Mouse (Mus musculus): ENCODE measurements around the gene Tceanc2. TPM values are rescaled to one million over a fixed set of nuclear protein-coding genes. Genes with fewer than 3 reads are reported as not detected.
"Not testable (repeated sequence)": the region's sequence is repeated elsewhere in the genome, so short reads cannot be mapped to it uniquely, and the experiment has no call there.

Gene Tceanc2
- polyA plus RNA-seq, 1 experiment from 2014 or later, result 16.8 TPM

- not testable (repeated sequence) for H3K4me3 ChIP-seq (ENCODE audit: control insufficient read depth in 1 of 2, insufficient read depth in 1 of 2, low read depth in 1 of 2, low read length in 2 of 2); H3K4me1 ChIP-seq (ENCODE audit: control insufficient read depth in 2 of 2, insufficient read depth in 2 of 2, low read length in 2 of 2); H3K9me3 ChIP-seq (ENCODE audit: control insufficient read depth, low read length); H3K9ac ChIP-seq (ENCODE audit: low read length); H3K36me3 ChIP-seq (ENCODE audit: control insufficient read depth, insufficient read depth, low read length); H3K27ac ChIP-seq (replicated peaks in 1 of 2; ENCODE audit: control insufficient read depth in 1 of 2, insufficient read depth in 1 of 2, low read depth in 2 of 2, low read length in 2 of 2); H3K27me3 ChIP-seq (ENCODE audit: control insufficient read depth, insufficient read depth, low read length); ATAC-seq (ENCODE audit: insufficient number of reproducible peaks, insufficient read depth, low FRiP score, low read depth); H3K4me2 ChIP-seq (ENCODE audit: low read length)
- 87% methylated on average over 6 of the region's 6 CpGs for WGBS
Observed at GRCm38 (mm10) chr4:107109181-107109580, 69.7 kb downstream of the Tceanc2 start.

- Histone ChIP-seq H3K9ac (ENCODE audit: low read length) (no peak overlapping the region), H3K36me3 (ENCODE audit: control insufficient read depth, insufficient read depth, low read length) (no peaks in the 10 kb centered on the region), H3K4me2 (ENCODE audit: low read length) (no peak overlapping the region), H3K27ac (replicated peaks in 1 of 2; ENCODE audit: control insufficient read depth in 1 of 2, insufficient read depth in 1 of 2, low read depth in 2 of 2, low read length in 2 of 2) (no peak overlapping the region), H3K4me1 (ENCODE audit: control insufficient read depth in 2 of 2, insufficient read depth in 2 of 2, low read length in 2 of 2) (peaks cover 0 to 3% of the 10 kb centered on the region in 2 experiments; a peak in 1 of 4 replicates), H3K9me3 (ENCODE audit: control insufficient read depth, low read length) (no peaks in the 10 kb centered on the region), H3K4me3 (ENCODE audit: control insufficient read depth in 1 of 2, insufficient read depth in 1 of 2, low read depth in 1 of 2, low read length in 2 of 2) (no peak overlapping the region), H3K27me3 (ENCODE audit: control insufficient read depth, insufficient read depth, low read length) (no peaks in the 10 kb centered on the region)
- no peak for ATAC-seq (ENCODE audit: insufficient number of reproducible peaks, insufficient read depth, low FRiP score, low read depth)
- 55% methylated on average over 13 of the region's 13 CpGs for WGBS
Observed at GRCm38 (mm10) chr4:107108291-107108731, 70.6 kb downstream of the Tceanc2 start.

- H3K4me1 ChIP-seq (ENCODE audit: control insufficient read depth in 2 of 2, insufficient read depth in 2 of 2, low read length in 2 of 2), result peaks cover 0 to 3% of the 10 kb centered on the region in 2 experiments; a peak in 1 of 4 replicates
- H3K27me3 ChIP-seq (ENCODE audit: control insufficient read depth, insufficient read depth, low read length), result no peaks in the 10 kb centered on the region
Observed at GRCm38 (mm10) chr4:107106777-107107176, 72.1 kb downstream of the Tceanc2 start.

GRCm38 (mm10) chr4:107102220-107102619 is 76.7 kb downstream of the Tceanc2 start:
- no peaks in the 10 kb centered on the region; a peak in 1 of 4 replicates for H3K4me1 ChIP-seq (ENCODE audit: control insufficient read depth in 2 of 2, insufficient read depth in 2 of 2, low read length in 2 of 2)
- H3K4me3 ChIP-seq (ENCODE audit: control insufficient read depth in 1 of 2, insufficient read depth in 1 of 2, low read depth in 1 of 2, low read length in 2 of 2), result no peak overlapping the region
- H3K27ac ChIP-seq (replicated peaks in 1 of 2; ENCODE audit: control insufficient read depth in 1 of 2, insufficient read depth in 1 of 2, low read depth in 2 of 2, low read length in 2 of 2), result no peak overlapping the region
- H3K4me2 ChIP-seq (ENCODE audit: low read length), result no peak overlapping the region
- H3K9ac ChIP-seq (ENCODE audit: low read length), result no peak overlapping the region
- no peaks in the 10 kb centered on the region for H3K9me3 ChIP-seq (ENCODE audit: control insufficient read depth, low read length)
- no peaks in the 10 kb centered on the region for H3K36me3 ChIP-seq (ENCODE audit: control insufficient read depth, insufficient read depth, low read length)
- WGBS, result 80% methylated on average over 8 of the region's 8 CpGs
- no peak for ATAC-seq (ENCODE audit: insufficient number of reproducible peaks, insufficient read depth, low FRiP score, low read depth)
- no peaks in the 10 kb centered on the region for H3K27me3 ChIP-seq (ENCODE audit: control insufficient read depth, insufficient read depth, low read length)

More at GRCm38 (mm10) chr4:107106777-107107176, 72.1 kb downstream of the Tceanc2 start:
- Histone ChIP-seq H3K4me3 (ENCODE audit: control insufficient read depth in 1 of 2, insufficient read depth in 1 of 2, low read depth in 1 of 2, low read length in 2 of 2) (no peak overlapping the region), H3K36me3 (ENCODE audit: control insufficient read depth, insufficient read depth, low read length) (no peaks in the 10 kb centered on the region), H3K4me2 (ENCODE audit: low read length) (no peak overlapping the region), H3K9ac (ENCODE audit: low read length) (no peak overlapping the region), H3K9me3 (ENCODE audit: control insufficient read depth, low read length) (no peaks in the 10 kb centered on the region), H3K27ac (replicated peaks in 1 of 2; ENCODE audit: control insufficient read depth in 1 of 2, insufficient read depth in 1 of 2, low read depth in 2 of 2, low read length in 2 of 2) (no peak overlapping the region)
- no peak for ATAC-seq (ENCODE audit: insufficient number of reproducible peaks, insufficient read depth, low FRiP score, low read depth)
- 88% methylated on average over 16 of the region's 16 CpGs for WGBS

GRCm38 (mm10) chr4:107098791-107099525 is 80.0 kb downstream of the Tceanc2 start:
- Histone ChIP-seq H3K36me3 (ENCODE audit: control insufficient read depth, insufficient read depth, low read length) (no peaks in the 10 kb centered on the region), H3K4me3 (ENCODE audit: control insufficient read depth in 1 of 2, insufficient read depth in 1 of 2, low read depth in 1 of 2, low read length in 2 of 2) (no peak overlapping the region), H3K27me3 (ENCODE audit: control insufficient read depth, insufficient read depth, low read length) (no peaks in the 10 kb centered on the region), H3K27ac (replicated peaks in 1 of 2; ENCODE audit: control insufficient read depth in 1 of 2, insufficient read depth in 1 of 2, low read depth in 2 of 2, low read length in 2 of 2) (no peak overlapping the region), H3K9ac (ENCODE audit: low read length) (no peak overlapping the region), H3K9me3 (ENCODE audit: control insufficient read depth, low read length) (no peaks in the 10 kb centered on the region), H3K4me1 (ENCODE audit: control insufficient read depth in 2 of 2, insufficient read depth in 2 of 2, low read length in 2 of 2) (peaks cover 2 to 5% of the 10 kb centered on the region in 2 experiments; a peak in 3 of 4 replicates), H3K4me2 (ENCODE audit: low read length) (no peak overlapping the region)
- 77% methylated on average over 17 of the region's 17 CpGs for WGBS
- no peak for ATAC-seq (ENCODE audit: insufficient number of reproducible peaks, insufficient read depth, low FRiP score, low read depth)

- no peak overlapping the region for H3K27ac ChIP-seq (replicated peaks in 1 of 2; ENCODE audit: control insufficient read depth in 1 of 2, insufficient read depth in 1 of 2, low read depth in 2 of 2, low read length in 2 of 2)
- H3K9ac ChIP-seq (ENCODE audit: low read length), result no peak overlapping the region
- H3K4me2 ChIP-seq (ENCODE audit: low read length), result no peak overlapping the region
- no peaks in the 10 kb centered on the region for H3K27me3 ChIP-seq (ENCODE audit: control insufficient read depth, insufficient read depth, low read length)
- ATAC-seq (ENCODE audit: insufficient number of reproducible peaks, insufficient read depth, low FRiP score, low read depth), result no peak
- peaks cover 2 to 5% of the 10 kb centered on the region in 2 experiments; a peak in 3 of 4 replicates for H3K4me1 ChIP-seq (ENCODE audit: control insufficient read depth in 2 of 2, insufficient read depth in 2 of 2, low read length in 2 of 2)
- no peaks in the 10 kb centered on the region for H3K36me3 ChIP-seq (ENCODE audit: control insufficient read depth, insufficient read depth, low read length)
- no peaks in the 10 kb centered on the region for H3K9me3 ChIP-seq (ENCODE audit: control insufficient read depth, low read length)
- 83% methylated on average over 10 of the region's 10 CpGs for WGBS
- no peak overlapping the region for H3K4me3 ChIP-seq (ENCODE audit: control insufficient read depth in 1 of 2, insufficient read depth in 1 of 2, low read depth in 1 of 2, low read length in 2 of 2)
Observed at GRCm38 (mm10) chr4:107098375-107098774, 80.5 kb downstream of the Tceanc2 start.

- Histone ChIP-seq H3K27ac (replicated peaks in 1 of 2; ENCODE audit: control insufficient read depth in 1 of 2, insufficient read depth in 1 of 2, low read depth in 2 of 2, low read length in 2 of 2) (no peak overlapping the region), H3K4me2 (ENCODE audit: low read length) (no peak overlapping the region), H3K4me3 (ENCODE audit: control insufficient read depth in 1 of 2, insufficient read depth in 1 of 2, low read depth in 1 of 2, low read length in 2 of 2) (no peak overlapping the region)
Observed at GRCm38 (mm10) chr4:107097871-107098270, 81.0 kb downstream of the Tceanc2 start.

More at GRCm38 (mm10) chr4:107097871-107098270, 81.0 kb downstream of the Tceanc2 start:
- H3K9me3 ChIP-seq (ENCODE audit: control insufficient read depth, low read length), result no peaks in the 10 kb centered on the region
- no peak for ATAC-seq (ENCODE audit: insufficient number of reproducible peaks, insufficient read depth, low FRiP score, low read depth)
- H3K9ac ChIP-seq (ENCODE audit: low read length), result no peak overlapping the region
- no peaks in the 10 kb centered on the region for H3K36me3 ChIP-seq (ENCODE audit: control insufficient read depth, insufficient read depth, low read length)
- H3K27me3 ChIP-seq (ENCODE audit: control insufficient read depth, insufficient read depth, low read length), result no peaks in the 10 kb centered on the region
- WGBS, result 40% methylated on average over 15 of the region's 15 CpGs
- H3K4me1 ChIP-seq (ENCODE audit: control insufficient read depth in 2 of 2, insufficient read depth in 2 of 2, low read length in 2 of 2), result peaks cover 2 to 5% of the 10 kb centered on the region in 2 experiments; a peak in 3 of 4 replicates
